Mouse (Mus musculus) gonadal fat pad, adult 2 months (tissue): ENCODE measurements around the gene Rell1. TPM values are rescaled to one million over a fixed set of nuclear protein-coding genes. Genes with fewer than 3 reads are reported as not detected.
"Not testable (repeated sequence)": the region's sequence is repeated elsewhere in the genome, so short reads cannot be mapped to it uniquely, and the experiment has no call there.

Source experiments
- DNase-seq: peaks from one replicate; pipeline ENCODE4 v3.0.0-alpha.2; 2012; ENCODE audit warnings: low read depth
- polyA plus RNA-seq: library from polyadenylated mRNA; depleted of rRNA; stranded (reverse); fragments of >200 nt; gene quantifications from 2 replicates; pipeline ENCODE4 v1.2.3, GENCODE M21; 2012; rRNA removed

Rell1 gene
- polyA plus RNA-seq, 1 experiment, result 15.9 TPM

- DNase-seq, result no peak
Measured at GRCm38 (mm10) chr5:63903329-63903728, 65.4 kb downstream of the Rell1 start.

GRCm38 (mm10) chr5:63897820-63898110 is 70.9 kb downstream of the Rell1 start:
- no peak for DNase-seq

GRCm38 (mm10) chr5:63897001-63897819 is 71.5 kb downstream of the Rell1 start:
- DNase-seq, result not testable (repeated sequence)

- no peak for DNase-seq
Measured at GRCm38 (mm10) chr5:63891912-63892311, 76.8 kb downstream of the Rell1 start.

GRCm38 (mm10) chr5:63891241-63891640 is 77.5 kb downstream of the Rell1 start:
- no peak for DNase-seq

- DNase-seq, result no peak
Measured at GRCm38 (mm10) chr5:63887111-63887510, 81.6 kb downstream of the Rell1 start.

GRCm38 (mm10) chr5:63886709-63887108 is 82.0 kb downstream of the Rell1 start:
- no peak for DNase-seq

- DNase-seq, result no peak
Measured at GRCm38 (mm10) chr5:63886292-63886691, 82.4 kb downstream of the Rell1 start.

GRCm38 (mm10) chr5:63879026-63879425 is 89.7 kb downstream of the Rell1 start:
- no peak for DNase-seq

GRCm38 (mm10) chr5:63876081-63876480 is 92.6 kb downstream of the Rell1 start:
- DNase-seq, result no peak

- no peak for DNase-seq
Measured at GRCm38 (mm10) chr5:63874880-63875279, 93.8 kb downstream of the Rell1 start.

- no peak for DNase-seq
Measured at GRCm38 (mm10) chr5:63872176-63872932, 96.3 kb downstream of the Rell1 start.

GRCm38 (mm10) chr5:63867421-63867820 is 101.3 kb downstream of the Rell1 start:
- no peak for DNase-seq

GRCm38 (mm10) chr5:63858901-63859300 is 109.8 kb downstream of the Rell1 start:
- no peak for DNase-seq

Other genes starting within 250 kb of the Rell1 start
- 1.6 and 1.9 TPM in 2 replicates for gene 0610040J01Rik, start 156.5 kb downstream of the Rell1 start, polyA plus RNA-seq
- 7.4 and 8.3 TPM in 2 replicates for gene Pgm2, start 124.1 kb upstream of the Rell1 start, polyA plus RNA-seq
- 31.9 and 43.1 TPM in 2 replicates for gene Tbc1d1, start 187.4 kb upstream of the Rell1 start, polyA plus RNA-seq